Mouse (Mus musculus) left cerebral cortex, adult 2 months (tissue): ENCODE measurements around the gene Gm12355. TPM values are rescaled to one million over a fixed set of nuclear protein-coding genes. Genes with fewer than 3 reads are reported as not detected.
"Not testable (repeated sequence)": the region's sequence is repeated elsewhere in the genome, so short reads cannot be mapped to it uniquely, and the experiment has no call there.

Experiments
- DNase-seq, 2 experiments: peaks; one replicate each; pipeline ENCODE4 v3.0.0; 2021 to 2022; ENCODE audit warnings: low spot score in 2 of 2, mixed read lengths in 1 of 2; ENCODE audit errors: extremely low spot score in 1 of 2
- H3K27ac ChIP-seq: fragments of 200-600 bp; 2 replicates; pipeline ENCODE4 v1.8.1; 2022
- H3K4me3 ChIP-seq: fragments of 200-600 bp; 2 replicates; pipeline ENCODE4 v1.8.1; 2022
- CTCF ChIP-seq: fragments of 200-600 bp; IDR thresholded peaks from 2 replicates; pipeline ENCODE4 v1.8.1; 2022; ENCODE audit warnings: antibody characterized with exemption, mild to moderate bottlenecking, moderate library complexity
- intact Hi-C: fragments of 180-260 bp; cut with DNase I; formaldehyde crosslinking; loops from one replicate; pipeline ENCODE4 v1.15.1; 2025
- total RNA-seq, 2 experiments: library from RNA; stranded (reverse); gene quantifications; 2 replicates each; pipeline ENCODE4 v1.2.3; 2021

Gm12355 gene
- total RNA-seq, 2 experiments from 2014 or later = 8.8 to 12.1 TPM

GRCm38 (mm10) chr11:98637501-98637900 lies 12.0 kb upstream of the Gm12355 start:
- no peak for DNase-seq
- no peak for TF ChIP-seq CTCF
- intact Hi-C loops = loop anchor here (2.0 kb wide), 1 partner anchor 33 kb away; no protein-coding TSS in a partner anchor
- Histone ChIP-seq H3K27ac (no peak overlapping the region), H3K4me3 (no peak overlapping the region)

GRCm38 (mm10) chr11:98635312-98635970 lies 10.0 kb upstream of the Gm12355 start:
- TF ChIP-seq CTCF = peak; percentile 33
- intact Hi-C loops, H3K27ac ChIP-seq, H3K4me3 ChIP-seq, DNase-seq: not testable (repeated sequence)

- H3K4me3 ChIP-seq = no peak overlapping the region
- no peak overlapping the region for H3K27ac ChIP-seq
- no peak for DNase-seq
- TF ChIP-seq CTCF = no peak
- intact Hi-C loops = no loop called here
These were observed 5.2 kb upstream of the Gm12355 start for GRCm38 (mm10) chr11:98630646-98631045.

- Histone ChIP-seq H3K4me3 (no peak overlapping the region), H3K27ac (no peak overlapping the region)
- DNase-seq = peak in 1 of 2 experiments; percentile 3
- TF ChIP-seq CTCF = no peak
- intact Hi-C loops = no loop called here
These were observed 3.2 kb upstream of the Gm12355 start for GRCm38 (mm10) chr11:98628706-98629105.

DNA sequence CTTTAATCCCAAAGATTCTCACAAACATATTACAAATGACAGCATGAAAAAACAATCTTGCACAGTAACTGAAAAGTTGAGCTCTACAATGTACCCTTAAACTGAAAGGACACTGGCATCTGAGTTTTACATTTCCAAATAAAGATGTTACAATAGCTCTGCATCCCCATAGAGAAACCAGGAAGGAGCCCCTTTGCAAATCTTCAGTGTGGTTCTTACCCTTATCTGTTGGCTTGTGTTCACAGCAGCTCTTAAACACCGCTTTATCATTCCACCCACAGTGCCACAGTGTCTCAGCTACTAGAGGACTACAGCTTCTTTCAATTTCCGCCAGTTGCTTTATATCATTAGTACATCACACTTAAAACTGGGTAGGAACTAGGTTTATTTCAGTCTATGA lies 1.1 kb downstream of the Gm12355 start:
- H3K4me3 ChIP-seq, DNase-seq, intact Hi-C loops, H3K27ac ChIP-seq: not testable (repeated sequence)

GRCm38 (mm10) chr11:98623981-98624380 lies 1.5 kb downstream of the Gm12355 start:
- intact Hi-C loops, H3K4me3 ChIP-seq, DNase-seq, H3K27ac ChIP-seq: not testable (repeated sequence)

GRCm38 (mm10) chr11:98620791-98621190 lies 4.7 kb downstream of the Gm12355 start:
- no peak for DNase-seq
- no peak overlapping the region for H3K27ac ChIP-seq
- no peak for TF ChIP-seq CTCF
- H3K4me3 ChIP-seq = no peak overlapping the region
- intact Hi-C loops = no loop called here

- no peak for DNase-seq
- intact Hi-C loops = loop anchor here (1.0 kb wide), 1 partner anchor 49 kb away; no protein-coding TSS in a partner anchor
- Histone ChIP-seq H3K4me3 (no peak overlapping the region), H3K27ac (no peak overlapping the region)
- TF ChIP-seq CTCF = peak; percentile 80
These were observed 18.7 kb downstream of the Gm12355 start for GRCm38 (mm10) chr11:98606763-98607162.

DNA sequence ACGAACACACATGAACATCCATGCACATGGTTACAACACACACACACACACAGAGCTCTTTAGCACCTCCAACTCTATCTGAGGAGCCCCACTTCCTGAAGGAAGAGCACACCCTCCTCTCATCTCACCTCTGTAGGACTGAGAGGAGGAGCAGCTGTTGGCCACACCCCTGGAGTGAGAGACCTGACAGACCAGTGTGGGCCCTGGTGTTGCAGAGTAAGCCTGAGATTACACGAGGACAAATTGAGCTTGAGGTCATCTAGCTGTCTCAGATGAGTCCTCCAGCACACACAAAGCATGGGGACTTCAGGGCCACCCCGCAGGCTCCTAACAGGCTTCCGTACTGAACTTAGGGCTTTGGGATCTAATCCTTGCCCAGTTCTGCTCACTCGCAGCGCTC lies 20.6 kb downstream of the Gm12355 start:
- not testable (repeated sequence) for H3K4me3 ChIP-seq, DNase-seq
- intact Hi-C loops = loop anchor here (2.0 kb wide), 1 partner anchor 32 kb away; no protein-coding TSS in a partner anchor

DNA sequence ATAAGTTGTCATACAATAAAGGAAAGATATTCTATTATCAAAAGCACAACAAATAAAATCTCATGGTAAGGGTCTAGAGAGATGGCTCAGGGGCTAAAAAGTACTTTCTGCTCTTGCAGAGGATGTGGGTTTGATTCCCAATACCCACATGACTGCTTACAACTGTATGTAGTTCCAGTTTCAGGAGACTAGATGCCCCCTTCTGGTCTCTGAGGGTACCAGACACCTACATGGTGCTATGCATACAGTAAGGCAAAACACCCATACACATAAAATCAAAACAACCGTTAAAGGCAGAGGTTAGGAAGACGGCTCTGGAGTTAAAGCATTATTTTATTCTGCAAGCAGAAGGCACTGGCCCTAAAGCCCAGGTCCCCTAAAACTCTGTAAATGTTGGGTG lies 21.5 kb downstream of the Gm12355 start:
- DNase-seq = no peak
- H3K27ac ChIP-seq = no peak overlapping the region
- TF ChIP-seq CTCF = no peak
- H3K4me3 ChIP-seq = no peak overlapping the region
- intact Hi-C loops = loop anchor here (2.0 kb wide), 1 partner anchor 33 kb away; no protein-coding TSS in a partner anchor

More for the DNA sequence above, 20.6 kb downstream of the Gm12355 start:
- H3K27ac ChIP-seq = not testable (repeated sequence)

GRCm38 (mm10) chr11:98602090-98602690 lies 23.3 kb downstream of the Gm12355 start:
- no peak for DNase-seq
- no peak overlapping the region for H3K4me3 ChIP-seq
- TF ChIP-seq CTCF = no peak
- intact Hi-C loops = no loop called here
- H3K27ac ChIP-seq = no peak overlapping the region

GRCm38 (mm10) chr11:98599291-98599690 lies 26.2 kb downstream of the Gm12355 start:
- intact Hi-C loops = no loop called here

More at GRCm38 (mm10) chr11:98599291-98599690, 26.2 kb downstream of the Gm12355 start:
- Histone ChIP-seq H3K27ac (no peak overlapping the region), H3K4me3 (no peak overlapping the region)
- DNase-seq = no peak
- no peak for TF ChIP-seq CTCF
